Mouse (Mus musculus) embryonic facial prominence, embryonic 12.5 days (tissue): ENCODE data around the gene Tmem191c. TPM values are rescaled to one million over a fixed set of nuclear protein-coding genes. Genes with fewer than 3 reads are reported as not detected.

Experiments
- ATAC-seq: fragments of 200-750 bp; cut with Nextera tagmentation; 2 replicates; pipeline ENCODE4 v1.8.0; 2017; ENCODE audit not compliant: insufficient number of reproducible peaks, insufficient read depth, low FRiP score, low TSS enrichment
- H3K27ac ChIP-seq: fragments of 300-500 bp; sonication (generic); 2 replicates; pipeline ENCODE4 v1.5.1; 2016; ENCODE audit warnings: mild to moderate bottlenecking
- H3K27me3 ChIP-seq: fragments of 300-500 bp; sonication (generic); 2 replicates; pipeline ENCODE4 v1.6.1; 2016; ENCODE audit warnings: mild to moderate bottlenecking, moderate library complexity
- H3K36me3 ChIP-seq: fragments of 300-500 bp; sonication (generic); 2 replicates; pipeline ENCODE4 v1.6.1; 2016; ENCODE audit warnings: mild to moderate bottlenecking
- H3K4me1 ChIP-seq: fragments of 300-500 bp; sonication (generic); 2 replicates; pipeline ENCODE4 v1.6.1; 2016
- H3K4me2 ChIP-seq: fragments of 300-500 bp; sonication (generic); replicated peaks from 2 replicates; pipeline ENCODE4 v1.6.1; 2016; ENCODE audit warnings: mild to moderate bottlenecking, moderate library complexity
- H3K4me3 ChIP-seq: fragments of 300-500 bp; sonication (generic); 2 replicates; pipeline ENCODE4 v1.5.1; 2016; ENCODE audit warnings: mild to moderate bottlenecking
- H3K9ac ChIP-seq: fragments of 300-500 bp; sonication (generic); 2 replicates; pipeline ENCODE4 v1.6.1; 2016; ENCODE audit warnings: mild to moderate bottlenecking, moderate library complexity
- H3K9me3 ChIP-seq: fragments of 300-500 bp; sonication (generic); 2 replicates; pipeline ENCODE4 v1.6.1; 2016; ENCODE audit warnings: mild to moderate bottlenecking, moderate library complexity
- WGBS: fragments of 180-500 bp; shearing (Covaris S2); methylation state at CpG from one replicate; pipeline ENCODE4 v1.1.7; 2016; 5-methylcytosine and 5-hydroxymethylcytosine counted together
- polyA plus RNA-seq: library from polyadenylated mRNA; unstranded; fragments of >200 nt; fragmentation: Nextera tagmentation; extraction: Ambion mirVana; gene quantifications from 2 replicates; pipeline ENCODE4 v1.2.1, GENCODE M21; 2016

The Tmem191c gene
- polyA plus RNA-seq, 1 experiment from 2014 or later, result 15.0 TPM

GRCm38 (mm10) chr16:17303521-17304245, 27.8 kb downstream of the Tmem191c start:
- WGBS, result 89% methylated on average over 5 of the region's 5 CpGs
- peaks cover 43% of the 10 kb centered on the region for H3K36me3 ChIP-seq
- ATAC-seq, result no peak

GRCm38 (mm10) chr16:17307461-17307860, 31.6 kb downstream of the Tmem191c start:
- no peak overlapping the region for H3K4me3 ChIP-seq
- no peak overlapping the region for H3K9ac ChIP-seq
- no peak for ATAC-seq
- 97% methylated on average over 5 of the region's 5 CpGs for WGBS
- H3K36me3 ChIP-seq, result peaks cover 40% of the 10 kb centered on the region
- no peaks in the 10 kb centered on the region for H3K4me1 ChIP-seq
- no peak overlapping the region for H3K27ac ChIP-seq
- H3K27me3 ChIP-seq, result no peaks in the 10 kb centered on the region
- no peak overlapping the region for H3K4me2 ChIP-seq
- no peaks in the 10 kb centered on the region for H3K9me3 ChIP-seq

More at GRCm38 (mm10) chr16:17303521-17304245, 27.8 kb downstream of the Tmem191c start:
- no peak overlapping the region for H3K4me3 ChIP-seq
- no peak overlapping the region for H3K4me2 ChIP-seq
- no peaks in the 10 kb centered on the region for H3K27me3 ChIP-seq
- H3K4me1 ChIP-seq, result no peaks in the 10 kb centered on the region
- H3K9ac ChIP-seq, result no peak overlapping the region
- H3K27ac ChIP-seq, result no peak overlapping the region
- H3K9me3 ChIP-seq, result no peaks in the 10 kb centered on the region

- peaks cover 43% of the 10 kb centered on the region for H3K36me3 ChIP-seq
These were observed 33.2 kb downstream of the Tmem191c start for GRCm38 (mm10) chr16:17309036-17309435.

GRCm38 (mm10) chr16:17312531-17312930, 36.7 kb downstream of the Tmem191c start:
- no peaks in the 10 kb centered on the region for H3K4me1 ChIP-seq
- no peak overlapping the region for H3K4me3 ChIP-seq
- WGBS, result 94% methylated on average over 5 of the region's 5 CpGs
- H3K9ac ChIP-seq, result no peak overlapping the region
- H3K36me3 ChIP-seq, result peaks cover 56% of the 10 kb centered on the region
- H3K4me2 ChIP-seq, result no peak overlapping the region
- H3K9me3 ChIP-seq, result no peaks in the 10 kb centered on the region
- ATAC-seq, result no peak
- H3K27me3 ChIP-seq, result no peaks in the 10 kb centered on the region
- no peak overlapping the region for H3K27ac ChIP-seq

More at GRCm38 (mm10) chr16:17309036-17309435, 33.2 kb downstream of the Tmem191c start:
- no peak for ATAC-seq
- no peak overlapping the region for H3K4me3 ChIP-seq
- no peaks in the 10 kb centered on the region for H3K27me3 ChIP-seq
- H3K9me3 ChIP-seq, result no peaks in the 10 kb centered on the region
- no peak overlapping the region for H3K4me2 ChIP-seq
- no peak overlapping the region for H3K27ac ChIP-seq
- H3K9ac ChIP-seq, result no peak overlapping the region
- no peaks in the 10 kb centered on the region for H3K4me1 ChIP-seq
- 92% methylated on average over 10 of the region's 10 CpGs for WGBS

GRCm38 (mm10) chr16:17316554-17316953, 40.7 kb downstream of the Tmem191c start:
- H3K4me2 ChIP-seq, result no peak overlapping the region
- H3K27ac ChIP-seq, result no peak overlapping the region
- peaks cover 51% of the 10 kb centered on the region for H3K36me3 ChIP-seq
- no peak for ATAC-seq
- H3K9ac ChIP-seq, result no peak overlapping the region
- H3K9me3 ChIP-seq, result no peaks in the 10 kb centered on the region
- WGBS, result 93% methylated on average over 7 of the region's 7 CpGs
- H3K4me3 ChIP-seq, result no peak overlapping the region
- H3K4me1 ChIP-seq, result no peaks in the 10 kb centered on the region
- H3K27me3 ChIP-seq, result no peaks in the 10 kb centered on the region

- H3K4me2 ChIP-seq, result no peak overlapping the region
- H3K36me3 ChIP-seq, result peaks cover 46% of the 10 kb centered on the region
- no peak overlapping the region for H3K9ac ChIP-seq
- no peak for ATAC-seq
- H3K27me3 ChIP-seq, result no peaks in the 10 kb centered on the region
- H3K9me3 ChIP-seq, result no peaks in the 10 kb centered on the region
- no peaks in the 10 kb centered on the region for H3K4me1 ChIP-seq
- 84% methylated on average over 5 of the region's 5 CpGs for WGBS
- H3K4me3 ChIP-seq, result no peak overlapping the region
- H3K27ac ChIP-seq, result no peak overlapping the region
These were observed 45.6 kb downstream of the Tmem191c start for GRCm38 (mm10) chr16:17321481-17321880.

GRCm38 (mm10) chr16:17324745-17325144, 48.9 kb downstream of the Tmem191c start:
- Histone ChIP-seq H3K27me3 (no peaks in the 10 kb centered on the region), H3K4me3 (no peak overlapping the region), H3K9ac (no peak overlapping the region), H3K4me2 (no peak overlapping the region), H3K4me1 (no peaks in the 10 kb centered on the region), H3K36me3 (peaks cover 28% of the 10 kb centered on the region), H3K9me3 (no peaks in the 10 kb centered on the region), H3K27ac (no peak overlapping the region)
- 91% methylated on average over 5 of the region's 5 CpGs for WGBS
- no peak for ATAC-seq

GRCm38 (mm10) chr16:17326064-17326463, 50.2 kb downstream of the Tmem191c start:
- Histone ChIP-seq H3K9ac (no peak overlapping the region), H3K9me3 (no peaks in the 10 kb centered on the region), H3K27ac (no peak overlapping the region), H3K4me2 (no peak overlapping the region), H3K36me3 (peaks cover 28% of the 10 kb centered on the region), H3K4me1 (no peaks in the 10 kb centered on the region), H3K27me3 (no peaks in the 10 kb centered on the region), H3K4me3 (no peak overlapping the region)
- WGBS, result 71% methylated on average over 2 of the region's 2 CpGs
- ATAC-seq, result no peak

GRCm38 (mm10) chr16:17329848-17330570, 54.1 kb downstream of the Tmem191c start:
- no peak overlapping the region for H3K4me2 ChIP-seq
- ATAC-seq, result no peak
- WGBS, result 83% methylated on average over 1 of the region's 1 CpGs
- H3K27ac ChIP-seq, result no peak overlapping the region
- peaks cover 11% of the 10 kb centered on the region; the same call in 1 of the 2 replicates for H3K36me3 ChIP-seq
- H3K4me1 ChIP-seq, result no peaks in the 10 kb centered on the region
- H3K9me3 ChIP-seq, result no peaks in the 10 kb centered on the region
- no peaks in the 10 kb centered on the region for H3K27me3 ChIP-seq
- no peak overlapping the region for H3K9ac ChIP-seq
- H3K4me3 ChIP-seq, result no peak overlapping the region

- Histone ChIP-seq H3K36me3 (0 out of 2 replicates have a peak, but pooled peaks cover 5% of the 10 kb centered on the region), H3K4me1 (no peaks in the 10 kb centered on the region), H3K4me3 (no peak within 1 kb of the TSS), H3K4me2 (no peak within 1 kb of the TSS), H3K9me3 (no peaks in the 10 kb centered on the region), H3K27ac (no peak within 1 kb of the TSS), H3K9ac (no peak within 1 kb of the TSS), H3K27me3 (no peaks in the 10 kb centered on the region)
- WGBS, result 79% methylated on average over 2 of the region's 2 CpGs
- ATAC-seq, result no peak
These were observed 55.2 kb downstream of the Tmem191c start, which contains the start of gene Serpind1 for GRCm38 (mm10) chr16:17331116-17331515. TSS of gene Serpind1 (plus strand) at chr16:17331371.

- no peaks in the 10 kb centered on the region for H3K4me1 ChIP-seq
- WGBS, result 90% methylated on average over 5 of the region's 5 CpGs
- H3K9me3 ChIP-seq, result no peaks in the 10 kb centered on the region
These were observed 56.0 kb downstream of the Tmem191c start for GRCm38 (mm10) chr16:17331855-17332254.

More at GRCm38 (mm10) chr16:17331855-17332254, 56.0 kb downstream of the Tmem191c start:
- no peak for ATAC-seq
- Histone ChIP-seq H3K4me3 (no peak overlapping the region), H3K4me2 (no peak overlapping the region), H3K36me3 (0 out of 2 replicates have a peak, but pooled peaks cover 9% of the 10 kb centered on the region), H3K27ac (no peak overlapping the region), H3K9ac (no peak overlapping the region), H3K27me3 (no peaks in the 10 kb centered on the region)
